Mouse (Mus musculus) heart, embryonic 14.5 days (tissue): ENCODE measurements around the gene Mreg. TPM values are rescaled to one million over a fixed set of nuclear protein-coding genes. Genes with fewer than 3 reads are reported as not detected.

ENCODE experiments used
- ATAC-seq: fragments of 200-750 bp; cut with Nextera tagmentation; 2 replicates; pipeline ENCODE4 v1.8.0; 2017; ENCODE audit warnings: low read depth, moderate TSS enrichment; ENCODE audit not compliant: insufficient number of reproducible peaks, insufficient read depth, low FRiP score
- H3K27ac ChIP-seq, 2 experiments: fragments of 200-500 bp in 1 of 2; fragments of 300-500 bp in 1 of 2; sonication (generic) in 1 of 2; replicated peaks in 1 of 2; 2 replicates each; pipeline ENCODE4 v1.5.1; 2012 to 2014; ENCODE audit warnings: low read depth in 2 of 2, low read length in 2 of 2, control low read depth in 1 of 2, mild to moderate bottlenecking in 1 of 2, mixed read lengths in 1 of 2; ENCODE audit not compliant: control insufficient read depth in 1 of 2, insufficient read depth in 1 of 2
- H3K27me3 ChIP-seq: fragments of 300-500 bp; sonication (generic); 2 replicates; pipeline ENCODE4 v1.6.1; 2014; ENCODE audit warnings: mild to moderate bottlenecking, low read length, control low read depth; ENCODE audit not compliant: control insufficient read depth, insufficient read depth
- H3K36me3 ChIP-seq: fragments of 300-500 bp; sonication (generic); 2 replicates; pipeline ENCODE4 v1.6.1; 2014; ENCODE audit warnings: mild to moderate bottlenecking, control low read depth, low read length, mixed read lengths; ENCODE audit not compliant: control insufficient read depth, insufficient read depth
- H3K4me1 ChIP-seq, 2 experiments: fragments of 200-500 bp in 1 of 2; fragments of 300-500 bp in 1 of 2; sonication (generic) in 1 of 2; 2 replicates each; pipeline ENCODE4 v1.6.1; 2012 to 2014; ENCODE audit warnings: low read length in 2 of 2, control low read depth in 1 of 2, mixed read lengths in 1 of 2; ENCODE audit not compliant: control insufficient read depth in 2 of 2, insufficient read depth in 2 of 2
- H3K4me2 ChIP-seq: fragments of 300-500 bp; sonication (generic); 2 replicates; pipeline ENCODE4 v1.6.1; 2014; ENCODE audit warnings: mild to moderate bottlenecking, low read length
- H3K4me3 ChIP-seq, 2 experiments: fragments of 200-500 bp in 1 of 2; fragments of 300-500 bp in 1 of 2; sonication (generic) in 1 of 2; 2 replicates each; pipeline ENCODE4 v1.5.1; 2012 to 2014; ENCODE audit warnings: low read length in 2 of 2, mild to moderate bottlenecking in 2 of 2, control low read depth in 1 of 2, low read depth in 1 of 2, moderate library complexity in 1 of 2; ENCODE audit not compliant: control insufficient read depth in 1 of 2, insufficient read depth in 1 of 2
- H3K9ac ChIP-seq: fragments of 300-500 bp; sonication (generic); 2 replicates; pipeline ENCODE4 v1.6.1; 2014; ENCODE audit warnings: mild to moderate bottlenecking, low read length
- H3K9me3 ChIP-seq: fragments of 300-500 bp; sonication (generic); 2 replicates; pipeline ENCODE4 v1.6.1; 2016; ENCODE audit warnings: low read length, control low read depth; ENCODE audit not compliant: control insufficient read depth
- WGBS: fragments of 180-500 bp; shearing (Covaris S2); extraction: QIAGEN DNeasy Blood & Tissue Kit; methylation state at CpG from one replicate; pipeline ENCODE4 v1.1.7; 2014; 5-methylcytosine and 5-hydroxymethylcytosine counted together
- polyA plus RNA-seq: library from polyadenylated mRNA; unstranded; fragments of >200 nt; fragmentation: Nextera tagmentation; extraction: Ambion mirVana; gene quantifications from 2 replicates; pipeline ENCODE4 v1.2.1, GENCODE M21; 2014

Mreg gene
- polyA plus RNA-seq, 1 experiment from 2014 or later: 6.8 TPM

- no peaks in the 10 kb centered on the region for H3K9me3 ChIP-seq
- no peak for ATAC-seq
- H3K27me3 ChIP-seq: no peaks in the 10 kb centered on the region
- no peak overlapping the region for H3K4me2 ChIP-seq
- H3K9ac ChIP-seq: no peak overlapping the region
- H3K4me1 ChIP-seq: peaks cover 0 to 2% of the 10 kb centered on the region in 2 experiments; a peak in 1 of 4 replicates
- H3K27ac ChIP-seq: no peak overlapping the region
- H3K36me3 ChIP-seq: no peaks in the 10 kb centered on the region
- H3K4me3 ChIP-seq: no peak overlapping the region
Measured at GRCm38 (mm10) chr1:72145041-72145440, 67.1 kb downstream of the Mreg start.

GRCm38 (mm10) chr1:72144426-72144825 lies 67.7 kb downstream of the Mreg start:
- no peak overlapping the region for H3K4me3 ChIP-seq
- ATAC-seq: no peak
- H3K9me3 ChIP-seq: no peaks in the 10 kb centered on the region
- peaks cover 0 to 2% of the 10 kb centered on the region in 2 experiments; a peak in 1 of 4 replicates for H3K4me1 ChIP-seq
- H3K9ac ChIP-seq: no peak overlapping the region
- 84% methylated on average over 4 of the region's 4 CpGs for WGBS
- no peaks in the 10 kb centered on the region for H3K36me3 ChIP-seq
- no peak overlapping the region for H3K27ac ChIP-seq
- no peak overlapping the region for H3K4me2 ChIP-seq
- no peaks in the 10 kb centered on the region for H3K27me3 ChIP-seq

GRCm38 (mm10) chr1:72141893-72142480 lies 70.1 kb downstream of the Mreg start:
- H3K27me3 ChIP-seq: no peaks in the 10 kb centered on the region
- H3K4me1 ChIP-seq: peaks cover 0 to 2% of the 10 kb centered on the region in 2 experiments; a peak in 1 of 4 replicates
- no peak for ATAC-seq
- H3K4me3 ChIP-seq: peak overlapping the region; percentile 3 to 25; a peak in 2 of 4 replicates
- H3K9ac ChIP-seq: peak overlapping the region; percentile 65; the same call in 1 of the 2 replicates
- no peaks in the 10 kb centered on the region for H3K9me3 ChIP-seq
- H3K4me2 ChIP-seq: peak overlapping the region; percentile 62
- H3K36me3 ChIP-seq: no peaks in the 10 kb centered on the region
- H3K27ac ChIP-seq: no peak overlapping the region
- 4% methylated on average over 11 of the region's 11 CpGs for WGBS

- Histone ChIP-seq H3K9me3 (peaks cover 8% of the 10 kb centered on the region), H3K36me3 (no peaks in the 10 kb centered on the region), H3K27me3 (no peaks in the 10 kb centered on the region), H3K4me2 (no peak overlapping the region), H3K4me1 (no peaks in the 10 kb centered on the region), H3K9ac (no peak overlapping the region), H3K27ac (no peak overlapping the region), H3K4me3 (no peak overlapping the region)
- no peak for ATAC-seq
- WGBS: 91% methylated on average over 10 of the region's 10 CpGs
Measured at GRCm38 (mm10) chr1:72136101-72136500, 76.0 kb downstream of the Mreg start.

- WGBS: 81% methylated on average over 1 of the region's 1 CpGs
- no peak overlapping the region for H3K4me3 ChIP-seq
- H3K27ac ChIP-seq: no peak overlapping the region
- no peak overlapping the region for H3K4me2 ChIP-seq
- H3K9ac ChIP-seq: no peak overlapping the region
- no peaks in the 10 kb centered on the region for H3K36me3 ChIP-seq
- H3K4me1 ChIP-seq: no peaks in the 10 kb centered on the region
- no peaks in the 10 kb centered on the region for H3K27me3 ChIP-seq
- H3K9me3 ChIP-seq: peaks cover 8% of the 10 kb centered on the region
- ATAC-seq: no peak
Measured at GRCm38 (mm10) chr1:72134534-72134933, 77.6 kb downstream of the Mreg start.

- Histone ChIP-seq H3K27me3 (no peaks in the 10 kb centered on the region), H3K4me1 (no peaks in the 10 kb centered on the region), H3K27ac (no peak overlapping the region), H3K9ac (no peak overlapping the region), H3K9me3 (no peaks in the 10 kb centered on the region), H3K4me3 (0 out of 4 replicates have a peak overlapping the region, but pooled peaks of 1 of the 2 experiments have one; percentile 8), H3K4me2 (peak overlapping the region; percentile 45; the same call in 1 of the 2 replicates), H3K36me3 (no peaks in the 10 kb centered on the region)
- 29% methylated on average over 23 of the region's 23 CpGs for WGBS
- no peak for ATAC-seq
Measured at GRCm38 (mm10) chr1:72123434-72124297, 88.4 kb downstream of the Mreg start.

- WGBS: 83% methylated on average over 17 of the region's 17 CpGs
- ATAC-seq: no peak
- H3K9ac ChIP-seq: no peak overlapping the region
- no peaks in the 10 kb centered on the region for H3K9me3 ChIP-seq
- H3K36me3 ChIP-seq: no peaks in the 10 kb centered on the region
- H3K27me3 ChIP-seq: no peaks in the 10 kb centered on the region
- H3K4me3 ChIP-seq: no peak overlapping the region
- no peak overlapping the region for H3K4me2 ChIP-seq
- no peaks in the 10 kb centered on the region for H3K4me1 ChIP-seq
- H3K27ac ChIP-seq: no peak overlapping the region
Measured at GRCm38 (mm10) chr1:72121608-72122185, 90.4 kb downstream of the Mreg start.
